8 mouse cellular contexts compared by ENCODE assay signal in the genomic region with DNA sequence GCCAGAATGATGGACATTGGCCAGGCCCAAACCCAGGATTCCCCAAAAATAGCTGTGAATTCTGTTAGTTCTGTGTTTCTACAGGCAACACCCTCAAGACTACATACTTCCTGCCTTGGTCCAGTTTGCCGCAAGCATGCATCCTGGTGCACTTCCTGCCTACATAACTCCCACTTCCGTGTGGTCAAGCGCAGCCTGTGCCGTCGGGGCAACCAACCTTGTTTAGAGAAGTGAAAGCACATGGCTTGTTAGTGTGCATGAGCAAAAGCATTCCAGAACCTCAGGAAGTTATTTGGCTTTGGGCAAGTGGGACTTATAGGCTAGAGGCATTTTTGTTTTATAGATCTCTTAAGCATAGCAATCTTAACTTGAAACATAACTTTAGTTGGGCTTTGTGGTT.
A peak's percentile ranks its signal among the peaks of the same experiment; 100 is the strongest.
DNase-seq lines count a peak whose midpoint lies in the region; ATAC-seq and TF ChIP-seq lines count a peak whose summit lies in the region.

No protein-coding gene starts in this region.

- no peak for TF ChIP-seq CTCF in liver, postnatal 0 days (IDR thresholded peaks at IDR 0.05; ENCODE audit: low read depth)

- 0 out of 2 replicates have a peak overlapping the region, but pooled peaks have one; percentile 11 for H3K27ac ChIP-seq in heart, embryonic 12.5 days (ENCODE audit: poor library complexity, severe bottlenecking)
- no peak overlapping the region for H3K27ac ChIP-seq in liver, postnatal 0 days (ENCODE audit: low read depth)
- no peak overlapping the region for H3K27ac ChIP-seq in neural tube, embryonic 15.5 days (replicated peaks)

- no peaks in the 10 kb centered on the region for H3K9me3 ChIP-seq in heart, embryonic 12.5 days (replicated peaks)
- H3K9me3 ChIP-seq in liver, postnatal 0 days (ENCODE audit: low read length), result no peaks in the 10 kb centered on the region
- no peaks in the 10 kb centered on the region for H3K9me3 ChIP-seq in neural tube, embryonic 15.5 days (replicated peaks)

- no peak overlapping the region for H3K4me3 ChIP-seq in heart, embryonic 12.5 days
- no peak overlapping the region for H3K4me3 ChIP-seq in liver, postnatal 0 days (ENCODE audit: low read depth, low read length)
- no peak overlapping the region for H3K4me3 ChIP-seq in neural tube, embryonic 15.5 days (replicated peaks)

- no peak overlapping the region for H3K9ac ChIP-seq in heart, embryonic 12.5 days
- H3K9ac ChIP-seq in liver, postnatal 0 days (replicated peaks), result no peak overlapping the region
- no peak overlapping the region for H3K9ac ChIP-seq in neural tube, embryonic 15.5 days (replicated peaks)

- TF ChIP-seq EP300 in liver, postnatal 0 days (IDR thresholded peaks at IDR 0.05; ENCODE audit: low read depth), result no peak

- no peak for ATAC-seq in heart, embryonic 12.5 days (ENCODE audit: insufficient number of reproducible peaks, low FRiP score)
- peak; percentile 51; the same call in 1 of the 2 replicates for ATAC-seq in liver, postnatal 0 days
- no peak for ATAC-seq in neural tube, embryonic 15.5 days (ENCODE audit: low FRiP score)

- 0 out of 2 replicates have a peak, but pooled peaks cover 6% of the 10 kb centered on the region for H3K27me3 ChIP-seq in heart, embryonic 12.5 days (replicated peaks)
- H3K27me3 ChIP-seq in liver, postnatal 0 days (ENCODE audit: insufficient read depth, low read length), result 0 out of 2 replicates have a peak, but pooled peaks cover 4% of the 10 kb centered on the region
- H3K27me3 ChIP-seq in neural tube, embryonic 15.5 days (replicated peaks), result no peaks in the 10 kb centered on the region

- H3K36me3 ChIP-seq in heart, embryonic 12.5 days, result no peaks in the 10 kb centered on the region
- H3K36me3 ChIP-seq in liver, postnatal 0 days (replicated peaks; ENCODE audit: insufficient read depth, low read length), result no peaks in the 10 kb centered on the region
- no peaks in the 10 kb centered on the region for H3K36me3 ChIP-seq in neural tube, embryonic 15.5 days

- intact Hi-C loops in gastrocnemius, postnatal 14 days (cut with DNase I; ENCODE audit: low total_unique reads), result loop anchor here (10.0 kb wide), 1 partner anchor 103 kb away; no protein-coding TSS in a partner anchor
- intact Hi-C loops in left cerebral cortex, postnatal 4 days (cut with DNase I), result no loop called here

- peaks cover 69% of the 10 kb centered on the region for H3K4me1 ChIP-seq in heart, embryonic 12.5 days (replicated peaks)
- H3K4me1 ChIP-seq in liver, postnatal 0 days (ENCODE audit: insufficient read depth), result 0 out of 2 replicates have a peak, but pooled peaks cover 3% of the 10 kb centered on the region
- peaks cover 67% of the 10 kb centered on the region for H3K4me1 ChIP-seq in neural tube, embryonic 15.5 days

- DNase-seq in gastrocnemius, postnatal 14 days, result peak; percentile 27
- DNase-seq in gastrocnemius, adult 8-10 months (ENCODE audit: low spot score in 2 of 2), result no peak
- DNase-seq in A20 (ENCODE audit: low read depth, low spot score), result peak; percentile 13
- DNase-seq in liver, postnatal 0 days, result no peak
- no peak for DNase-seq in left cerebral cortex, postnatal 4 days
- DNase-seq in ovary, postnatal 14 days (ENCODE audit: low spot score), result no peak

- H3K4me2 ChIP-seq in heart, embryonic 12.5 days, result no peak overlapping the region
- H3K4me2 ChIP-seq in liver, postnatal 0 days (ENCODE audit: low read depth, low read length), result no peak overlapping the region
- H3K4me2 ChIP-seq in neural tube, embryonic 15.5 days, result no peak overlapping the region

- 60% methylated on average over 5 of the region's 5 CpGs for WGBS in heart, embryonic 12.5 days
- 38% methylated on average over 5 of the region's 5 CpGs for WGBS in liver, postnatal 0 days (ENCODE audit: insufficient replicate concordance)
- 82% methylated on average over 5 of the region's 5 CpGs for WGBS in neural tube, embryonic 15.5 days

Comparison
In these comparisons a context has a peak if more than half of its experiments do, and no peak if none do; other contexts are left out.
1. DNase-seq: peak in gastrocnemius, postnatal 14 days (single experiment) and A20 (single experiment); none in gastrocnemius, adult 8-10 months (0 of 2), liver, postnatal 0 days (single experiment), left cerebral cortex, postnatal 4 days (single experiment) and ovary, postnatal 14 days (single experiment).